Mouse (Mus musculus) lung, postnatal 14 days (tissue): ENCODE data around the gene Gng5.
A peak's percentile ranks its signal among the peaks of the same experiment; 100 is the strongest.

Experiments used
- DNase-seq: peaks from one replicate; pipeline ENCODE4 v3.0.0; 2021

The Gng5 gene

DNA sequence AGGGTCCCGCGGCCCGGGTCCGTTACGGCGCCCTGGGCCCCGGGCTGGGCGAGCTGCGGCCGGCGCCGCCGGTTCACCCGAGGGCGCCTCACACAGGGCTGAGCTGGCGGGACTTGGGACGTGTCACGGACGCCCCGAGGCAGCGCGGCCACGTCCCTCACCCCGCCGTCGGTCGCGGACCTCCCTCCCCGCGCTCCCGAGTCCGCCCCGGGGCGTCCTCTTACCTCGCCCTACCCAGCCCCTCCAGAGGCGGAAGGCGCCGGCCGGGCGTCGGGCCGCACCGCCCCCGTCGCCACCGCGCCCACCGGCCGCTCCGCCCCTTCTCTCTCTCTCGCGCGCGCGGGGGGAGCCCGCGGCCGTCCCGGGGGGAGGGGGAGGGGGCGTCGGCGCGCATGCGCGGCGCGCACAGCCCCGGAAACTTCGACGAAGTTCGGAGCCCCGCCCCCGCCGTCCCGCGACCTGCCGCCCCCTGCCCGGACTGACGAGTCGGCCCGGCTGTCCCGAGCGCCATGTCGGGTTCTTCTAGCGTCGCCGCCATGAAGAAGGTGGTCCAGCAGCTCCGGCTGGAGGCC is at the start of gene Gng5, which contains the start of gene Spata1:
TSS of gene Gng5 (plus strand) at position 377 of the 572 bp plus-strand sequence.
TSS of gene Spata1 (minus strand) at position 323 of the 572 bp plus-strand sequence.
- DNase-seq = peak; percentile 93

DNA sequence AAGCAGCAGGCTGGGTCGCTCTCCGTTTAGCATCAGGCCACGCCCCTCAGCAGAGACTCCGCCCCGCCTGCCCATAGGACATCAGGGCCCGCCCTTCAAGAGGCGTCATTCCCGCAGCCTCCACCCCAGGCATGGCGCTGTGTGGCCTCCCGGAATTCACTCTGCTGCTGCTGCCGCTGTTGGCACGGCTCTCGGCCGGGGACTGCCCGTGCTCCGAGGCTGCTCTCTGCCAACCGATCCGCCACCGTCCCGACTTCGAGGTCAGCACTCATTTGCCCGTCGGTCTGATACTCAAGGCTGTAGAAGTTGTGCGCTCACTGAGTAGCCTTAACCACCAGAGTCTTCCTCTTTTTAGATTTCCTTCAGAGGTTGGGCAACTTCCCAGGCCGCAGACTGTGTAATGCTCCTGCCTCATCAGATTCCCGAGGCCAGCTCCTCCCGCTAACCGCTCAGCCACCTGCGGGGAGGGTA is 49.2 kb upstream of the Gng5 start:
- peak; percentile 95 for DNase-seq

GRCm38 (mm10) chr3:146451375-146451774 is 48.2 kb upstream of the Gng5 start:
- DNase-seq = no peak

- no peak for DNase-seq
These were observed 36.7 kb upstream of the Gng5 start for GRCm38 (mm10) chr3:146462939-146463338.

DNA sequence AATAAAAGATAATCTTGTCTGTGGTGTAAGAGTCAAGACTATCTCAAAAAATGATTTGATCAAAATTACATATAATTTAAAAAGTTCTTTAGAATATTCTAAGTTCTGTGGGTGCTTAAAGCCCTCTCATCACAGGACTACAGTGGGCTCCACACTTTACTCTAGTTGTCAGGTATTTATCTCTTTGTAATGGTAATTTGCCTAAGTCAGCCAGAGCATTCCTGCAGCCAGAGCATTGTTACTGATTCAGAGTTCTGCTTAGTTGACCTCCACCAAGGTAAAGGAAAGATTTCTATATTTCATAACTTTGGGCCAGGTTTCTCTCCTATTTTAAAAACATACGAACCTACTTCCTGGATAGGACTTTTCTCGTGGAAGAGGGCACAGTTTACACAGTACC is 30.4 kb upstream of the Gng5 start:
- no peak for DNase-seq

DNA sequence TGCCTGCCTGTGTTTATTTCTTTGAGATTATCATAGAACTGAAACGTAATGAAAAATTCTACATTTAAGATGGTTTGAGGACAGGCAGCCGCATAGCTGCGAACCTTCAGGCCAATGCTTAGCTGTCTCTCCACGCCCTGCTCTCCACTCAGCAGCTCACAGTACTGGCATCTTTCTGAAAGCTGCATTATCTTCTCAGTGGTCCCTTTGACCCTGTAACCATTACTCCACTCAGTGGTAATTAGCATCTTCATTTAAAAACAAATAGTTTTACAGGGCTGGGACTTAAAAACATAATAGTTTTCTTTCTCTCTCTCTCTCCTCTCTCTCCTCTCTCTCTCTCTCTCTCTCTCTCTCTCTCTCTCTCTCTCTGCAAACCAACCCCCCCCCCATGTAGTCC is 26.9 kb upstream of the Gng5 start:
- no peak for DNase-seq

DNA sequence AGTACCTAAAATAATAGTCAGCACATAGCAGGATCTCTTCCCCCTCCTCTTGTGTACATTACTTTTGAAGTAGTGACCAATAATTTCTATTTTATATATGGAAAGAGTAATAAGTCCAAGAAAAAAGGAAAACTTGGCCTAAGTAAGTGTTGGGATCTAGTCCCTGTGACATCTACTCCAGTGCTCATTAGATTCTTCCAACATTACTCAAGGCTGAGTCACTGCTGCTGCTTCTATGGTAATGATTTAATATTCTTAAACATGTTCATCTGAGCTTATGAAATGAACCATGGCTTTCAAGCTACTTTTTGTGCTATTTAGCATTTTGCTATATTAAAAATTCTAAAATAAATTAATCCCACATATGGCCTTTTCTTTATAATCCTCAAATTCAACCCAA is 25.9 kb upstream of the Gng5 start:
- no peak for DNase-seq

DNA sequence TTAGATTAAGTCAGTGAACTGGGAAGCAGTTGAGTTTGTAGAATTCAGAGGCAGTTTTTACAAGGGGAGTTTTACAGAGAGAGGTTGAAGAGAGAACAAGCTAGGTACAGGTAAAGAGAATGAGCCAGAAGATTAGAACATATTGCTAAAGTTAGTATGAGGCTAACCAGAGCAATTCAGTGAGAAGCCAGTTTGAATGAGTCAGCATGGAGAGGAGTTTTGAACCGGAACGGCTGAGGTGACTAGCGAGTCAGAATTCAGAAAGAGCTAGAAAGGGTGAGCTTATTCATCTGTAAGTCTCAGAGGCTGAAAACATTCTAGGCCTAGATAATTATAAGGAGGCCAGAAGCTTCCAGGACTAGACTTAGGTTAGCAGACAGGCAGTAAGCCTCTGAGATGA is 25.2 kb upstream of the Gng5 start:
- DNase-seq = no peak

DNA sequence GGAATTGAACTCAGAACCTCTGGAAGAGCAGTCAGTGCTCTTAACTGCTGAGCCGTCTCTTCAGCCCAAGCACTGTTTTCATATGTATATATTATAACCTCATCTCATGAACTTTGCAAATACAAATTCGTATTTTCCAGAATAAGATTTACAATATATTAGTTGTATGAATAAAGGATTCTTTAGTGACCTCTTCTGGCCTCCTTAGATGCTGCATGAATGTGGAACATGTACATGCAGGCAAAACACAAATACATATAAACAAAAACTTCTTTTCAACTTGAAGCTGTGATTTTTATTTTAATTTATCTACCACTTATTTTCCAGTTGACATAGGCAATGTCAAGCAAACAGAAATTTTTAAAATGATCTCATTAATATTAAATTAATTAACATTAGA is 17.6 kb upstream of the Gng5 start:
- no peak for DNase-seq

- no peak for DNase-seq
These were observed 13.1 kb upstream of the Gng5 start for GRCm38 (mm10) chr3:146486464-146486863.

GRCm38 (mm10) chr3:146494941-146495340 is 4.7 kb upstream of the Gng5 start:
- DNase-seq = no peak

DNA sequence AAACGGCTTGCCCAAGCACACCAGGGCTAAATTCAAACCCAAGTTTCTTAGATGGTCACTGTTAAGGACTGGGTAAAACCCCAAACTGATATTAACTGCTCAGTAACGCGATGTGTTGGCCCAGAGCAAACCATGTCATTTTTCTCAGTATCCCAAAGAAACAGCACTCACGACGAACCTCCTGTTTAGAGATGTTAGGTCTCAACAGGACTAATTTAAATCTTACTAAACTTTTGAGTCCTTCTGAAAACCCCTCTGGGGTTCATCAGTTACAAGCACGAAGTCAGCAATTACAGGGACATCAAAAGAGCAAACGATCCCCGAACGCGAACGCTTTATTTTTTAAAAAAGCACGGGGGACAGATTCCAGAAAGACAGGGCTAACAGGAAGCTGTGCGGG is 618 bp upstream of the Gng5 start:
- DNase-seq = no peak

GRCm38 (mm10) chr3:146500003-146500809 is 599 bp downstream of the Gng5 start:
- peak; percentile 68 for DNase-seq

- DNase-seq = no peak
These were observed 1.2 kb downstream of the Gng5 start for GRCm38 (mm10) chr3:146500810-146501201.

GRCm38 (mm10) chr3:146501601-146502123 is 2.1 kb downstream of the Gng5 start:
- no peak for DNase-seq

- DNase-seq = no peak
These were observed 7.1 kb downstream of the Gng5 start for GRCm38 (mm10) chr3:146506711-146507110.

DNA sequence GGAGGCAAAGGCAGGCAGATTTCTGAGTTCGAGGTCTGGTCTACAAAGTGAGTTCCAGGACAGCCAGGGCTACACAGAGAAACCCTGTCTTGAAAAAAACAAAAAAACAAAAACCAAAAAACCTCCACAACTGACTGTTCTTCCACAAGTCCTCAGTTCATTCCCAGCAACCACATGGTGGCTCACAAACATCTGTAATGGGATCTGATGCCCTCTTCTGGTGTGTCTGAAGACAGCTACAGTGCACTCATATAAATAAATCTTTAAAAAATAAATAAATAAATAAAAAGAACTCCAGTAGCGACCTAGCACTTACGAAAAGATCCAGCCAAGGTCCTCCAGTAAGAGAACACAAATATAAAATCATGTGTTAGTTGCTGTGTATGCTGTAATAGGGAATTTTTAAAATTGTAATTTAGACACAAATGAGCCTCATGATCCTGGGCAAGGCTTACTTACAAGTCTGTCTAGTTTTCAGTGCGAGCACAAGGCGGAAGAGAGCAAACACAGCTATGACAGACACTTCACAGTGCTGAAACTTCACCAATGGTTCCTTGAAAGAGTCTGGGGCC is 20.7 kb downstream of the Gng5 start:
- DNase-seq = no peak

- peak; percentile 89 for DNase-seq
These were observed 21.4 kb downstream of the Gng5 start, which contains the start of gene Rpf1 for GRCm38 (mm10) chr3:146520798-146521651. TSS of gene Rpf1 (minus strand) at chr3:146521429.

DNA sequence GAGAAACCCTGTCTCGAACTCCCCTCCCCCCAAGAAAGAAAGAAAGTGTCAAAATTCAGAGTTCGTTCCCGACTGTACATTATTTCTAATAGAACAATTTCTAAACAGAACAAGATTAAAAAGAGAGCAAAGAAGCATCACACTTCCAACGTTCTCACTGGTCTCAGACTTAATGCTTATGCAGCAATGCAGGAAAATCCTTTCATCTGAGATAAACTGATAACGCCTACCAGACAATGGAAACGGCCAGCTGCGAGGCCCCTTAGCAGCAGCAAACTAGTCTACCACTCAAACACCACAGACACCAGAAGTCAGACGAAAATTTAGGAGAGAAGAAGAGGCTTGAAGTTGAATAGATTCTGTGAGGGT is 22.0 kb downstream of the Gng5 start:
- no peak for DNase-seq

DNA sequence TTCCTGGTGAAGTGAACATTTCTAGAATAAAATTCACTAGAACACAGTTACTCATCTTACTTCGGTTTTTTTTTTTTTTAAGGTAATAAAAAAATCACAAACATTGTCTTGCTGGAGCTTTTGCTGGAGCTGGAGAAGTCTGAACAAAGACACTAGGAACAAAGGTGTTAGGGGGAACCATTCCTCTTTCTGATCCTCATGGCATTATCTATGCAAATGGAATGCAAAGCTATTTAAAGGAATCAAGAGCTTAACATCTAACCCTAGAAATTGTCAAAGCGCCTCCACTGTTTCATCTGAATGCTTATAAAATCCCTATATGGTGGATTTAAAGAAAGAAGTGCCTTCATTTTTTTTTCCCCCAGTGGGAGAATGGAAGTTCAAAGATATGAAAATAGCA is 28.7 kb downstream of the Gng5 start:
- no peak for DNase-seq

- no peak for DNase-seq
These were observed 35.4 kb downstream of the Gng5 start for GRCm38 (mm10) chr3:146534986-146535385.

- DNase-seq = no peak
These were observed 41.1 kb downstream of the Gng5 start for GRCm38 (mm10) chr3:146540521-146541273.
